Mouse (Mus musculus): Measurements from ENCODE around the gene Slc30a7.

- TF ChIP-seq GATA1 (IDR thresholded peaks at IDR 0.05; ENCODE audit: borderline replicate concordance, low read length) (no peak), FLI1 (IDR thresholded peaks at IDR 0.05; ENCODE audit: low read length) (no peak)
These were observed 26.1 kb upstream of the Slc30a7 start for GRCm38 (mm10) chr3:116033218-116033870.

Measured in megakaryocyte, embryonic 14.5 days (primary cell).